Mouse (Mus musculus): ENCODE measurements around the gene Gm21874. TPM values are rescaled to one million over a fixed set of nuclear protein-coding genes. Genes with fewer than 3 reads are reported as not detected.
"Not testable (repeated sequence)": the region's sequence is repeated elsewhere in the genome, so short reads cannot be mapped to it uniquely, and the experiment has no call there.

Gene Gm21874
- not detected in 2 replicates for polyA plus RNA-seq (2014; fragmentation: Nextera tagmentation; extraction: Ambion mirVana)

DNA sequence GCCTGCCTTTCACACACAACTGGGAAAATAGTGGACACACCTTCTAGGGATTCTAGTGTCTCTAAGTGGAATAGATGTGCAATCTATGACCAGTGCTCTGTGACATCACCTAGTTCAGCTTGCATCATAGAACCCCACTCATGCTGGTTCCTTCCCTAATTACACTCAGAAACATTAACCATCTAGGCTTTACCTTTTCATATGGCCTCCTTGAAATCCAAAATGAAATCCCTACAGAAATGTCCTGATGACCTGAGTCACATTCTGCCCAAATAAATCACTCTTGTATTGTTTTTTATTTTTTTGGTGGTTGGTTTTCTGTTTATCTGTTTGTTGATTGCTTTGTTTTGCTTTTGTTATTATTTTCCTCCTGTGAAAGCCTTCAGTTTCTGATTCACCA, at the start of gene Gm21874:
Gene Gm21874 (minus strand): TSS at position 101 of the 400 bp plus-strand sequence.
- not testable (repeated sequence) for H3K4me1 ChIP-seq (replicated peaks; ENCODE audit: control insufficient read depth, insufficient read depth, low read length); DNase-seq (ENCODE audit: low spot score); H3K27ac ChIP-seq (ENCODE audit: low read depth, low read length); H3K36me3 ChIP-seq (ENCODE audit: control insufficient read depth, insufficient read depth, low read length); ATAC-seq (replicated peaks; ENCODE audit: low FRiP score); H3K27me3 ChIP-seq (replicated peaks; ENCODE audit: control insufficient read depth, insufficient read depth, low read length); H3K9me3 ChIP-seq (ENCODE audit: control insufficient read depth, low read length); H3K9ac ChIP-seq (ENCODE audit: low read depth, low read length); H3K4me2 ChIP-seq; H3K4me3 ChIP-seq (ENCODE audit: low read depth, low read length)

Other genes with a start within 250 kb of the Gm21874 start
- gene Gm21721, start 214.0 kb downstream of the Gm21874 start, polyA plus RNA-seq (2014; fragmentation: Nextera tagmentation; extraction: Ambion mirVana), result not detected in 2 replicates
- gene Gm21812, start 69.0 kb downstream of the Gm21874 start, polyA plus RNA-seq (2014; fragmentation: Nextera tagmentation; extraction: Ambion mirVana), result not detected in 2 replicates